Mouse (Mus musculus) intestine, embryonic 15.5 days (tissue): ENCODE measurements at regions not wholly inside any gene's neighbourhood (a gene's known extent, or its start where the extent isn't known, plus 50 kb on each side); places are given as distances from the start of the nearest gene placed in this dataset.
"Not testable (repeated sequence)": the region's sequence is repeated elsewhere in the genome, so short reads cannot be mapped to it uniquely, and the experiment has no call there.

Source experiments
- ATAC-seq: fragments of 200-750 bp; cut with Nextera tagmentation; 2 replicates; pipeline ENCODE4 v1.8.0; 2017; ENCODE audit warnings: moderate TSS enrichment, moderate library complexity
- H3K27ac ChIP-seq: fragments of 300-500 bp; sonication (generic); 2 replicates; pipeline ENCODE4 v1.5.1; 2015; ENCODE audit warnings: mild to moderate bottlenecking, inconsistent platforms
- H3K27me3 ChIP-seq: fragments of 300-500 bp; sonication (generic); replicated peaks from 2 replicates; pipeline ENCODE4 v1.6.1; 2015; ENCODE audit warnings: inconsistent platforms
- H3K36me3 ChIP-seq: fragments of 300-500 bp; sonication (generic); 2 replicates; pipeline ENCODE4 v1.6.1; 2015; ENCODE audit warnings: inconsistent platforms
- H3K4me1 ChIP-seq: fragments of 300-500 bp; sonication (generic); replicated peaks from 2 replicates; pipeline ENCODE4 v1.6.1; 2015; ENCODE audit warnings: inconsistent platforms
- H3K4me2 ChIP-seq: fragments of 300-500 bp; sonication (generic); replicated peaks from 2 replicates; pipeline ENCODE4 v1.6.1; 2015; ENCODE audit warnings: mild to moderate bottlenecking, inconsistent platforms
- H3K4me3 ChIP-seq: fragments of 300-500 bp; sonication (generic); replicated peaks from 2 replicates; pipeline ENCODE4 v1.5.1; 2015; ENCODE audit warnings: inconsistent platforms
- H3K9ac ChIP-seq: fragments of 300-500 bp; sonication (generic); 2 replicates; pipeline ENCODE4 v1.6.1; 2015; ENCODE audit warnings: inconsistent platforms
- H3K9me3 ChIP-seq: fragments of 300-500 bp; sonication (generic); 2 replicates; pipeline ENCODE4 v1.6.1; 2016; ENCODE audit warnings: inconsistent platforms
- WGBS: fragments of 180-500 bp; shearing (Covaris S2); methylation state at CpG from one replicate; pipeline ENCODE4 v1.1.7; 2015; 5-methylcytosine and 5-hydroxymethylcytosine counted together

DNA sequence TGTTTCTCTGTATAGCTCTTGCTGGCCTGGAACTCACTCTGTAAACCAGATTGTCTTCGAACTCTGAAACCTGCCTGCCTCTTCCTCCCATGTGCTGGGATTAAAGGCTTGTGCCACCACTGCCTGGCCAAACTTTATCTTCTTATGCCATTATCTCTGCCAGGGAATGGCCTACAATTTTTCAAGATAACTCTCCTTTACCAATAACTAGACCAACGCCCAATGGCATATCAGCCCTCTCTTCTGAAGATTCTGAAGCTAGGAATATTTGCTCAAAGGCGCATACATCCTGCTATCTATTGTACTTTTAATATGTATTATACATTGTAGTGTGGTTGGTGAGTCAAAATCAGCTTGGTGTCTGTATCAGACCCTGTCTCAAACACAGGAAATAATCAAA lies 235.4 kb upstream of the Cts3 start:
- H3K36me3 ChIP-seq, H3K9me3 ChIP-seq, H3K4me1 ChIP-seq, H3K9ac ChIP-seq, H3K27me3 ChIP-seq, H3K27ac ChIP-seq, H3K4me3 ChIP-seq, ATAC-seq: not testable (repeated sequence)
- whole genome bisulfite sequencing = 89% methylated on average over 3 of the region's 3 CpGs
- H3K4me2 ChIP-seq = peak overlapping the region; percentile 59; the same call in 1 of the 2 replicates

DNA sequence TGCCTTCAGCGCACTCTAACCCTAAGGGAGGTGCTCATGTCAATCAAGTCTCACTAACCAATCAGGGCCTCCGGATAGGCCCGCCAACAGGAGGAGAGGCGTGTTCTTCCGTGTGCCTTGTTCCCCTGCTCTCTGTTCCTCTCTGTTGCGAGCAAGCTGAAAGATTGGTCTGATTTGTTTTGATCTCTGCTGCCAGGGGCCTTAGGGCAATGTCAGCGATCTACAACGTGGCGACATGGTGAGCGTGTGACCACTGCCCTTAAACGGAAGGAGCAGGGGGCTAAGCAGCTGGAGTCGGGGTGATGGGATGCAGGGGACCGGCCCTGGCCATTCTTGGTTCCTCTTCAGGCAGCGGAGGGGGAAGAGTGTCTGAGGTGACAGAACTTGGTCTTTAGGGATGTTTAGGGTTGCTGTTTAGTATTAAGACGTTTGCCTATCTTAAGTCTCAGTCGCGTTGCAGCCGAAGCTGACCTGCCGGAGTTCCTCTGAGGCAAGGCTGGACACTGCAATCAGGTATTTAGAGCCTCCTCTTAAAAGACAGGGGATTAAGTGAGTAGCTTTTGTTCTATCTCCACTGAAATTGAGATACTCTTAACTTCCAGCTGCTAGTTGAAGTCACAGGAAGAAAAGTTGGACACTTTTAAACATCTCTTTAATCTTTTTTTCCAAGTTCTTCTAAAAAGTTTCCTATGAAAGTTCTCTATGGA lies 234.4 kb upstream of the Cts3 start:
- not testable (repeated sequence) for H3K4me1 ChIP-seq, H3K36me3 ChIP-seq, H3K27me3 ChIP-seq, H3K9me3 ChIP-seq
- under 1% methylated on average over 19 of the region's 19 CpGs for WGBS
- Histone ChIP-seq H3K4me3 (peak overlapping the region; percentile 68), H3K9ac (peak overlapping the region; percentile 80), H3K4me2 (peak overlapping the region; percentile 59), H3K27ac (0 out of 2 replicates have a peak overlapping the region, but pooled peaks have one; percentile 48)
- peak; percentile 95 for ATAC-seq

DNA sequence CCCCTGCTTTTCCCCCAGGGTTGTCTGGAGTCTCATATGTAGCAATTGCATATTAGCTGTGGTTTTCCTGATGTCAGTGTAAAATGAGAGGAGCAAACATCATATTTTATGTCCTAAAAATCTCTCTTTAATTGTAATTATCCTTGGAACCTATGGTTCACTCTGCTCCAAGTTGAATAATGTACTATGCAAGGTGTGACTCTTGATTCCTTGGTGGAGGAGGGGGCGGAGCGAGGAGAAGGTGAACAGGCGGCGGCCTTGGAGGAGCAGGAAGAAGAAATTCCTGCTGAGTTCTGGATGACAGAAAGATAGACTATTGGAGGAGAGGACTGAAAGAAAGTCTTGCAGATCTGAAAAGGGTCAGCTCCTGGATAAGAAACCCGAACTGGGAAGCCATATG lies 233.8 kb upstream of the Cts3 start:
- not testable (repeated sequence) for H3K36me3 ChIP-seq, H3K9ac ChIP-seq, H3K4me1 ChIP-seq, H3K27ac ChIP-seq, H3K27me3 ChIP-seq, ATAC-seq, H3K9me3 ChIP-seq
- Histone ChIP-seq H3K4me3 (peak overlapping the region; percentile 68), H3K4me2 (peak overlapping the region; percentile 59)
- WGBS = 17% methylated on average over 5 of the region's 5 CpGs

DNA sequence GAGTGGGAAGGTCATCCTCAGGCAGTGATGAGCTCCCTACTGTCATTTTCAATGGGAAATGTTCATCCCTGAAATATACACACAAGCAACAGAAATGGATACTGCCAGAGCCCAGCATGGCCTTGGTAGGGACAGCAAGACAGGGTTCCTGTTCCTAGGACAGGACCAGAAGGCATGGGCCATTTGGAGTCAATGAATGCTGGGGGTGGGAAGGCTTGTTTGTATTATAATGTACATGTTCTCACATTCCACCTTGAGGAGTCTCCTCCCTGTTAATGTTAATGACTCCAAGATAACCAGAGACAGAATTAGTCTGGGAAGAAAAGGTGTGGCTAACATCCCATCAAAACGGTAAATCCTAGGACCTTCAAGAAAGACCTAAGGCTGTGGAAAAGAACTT lies 193.5 kb upstream of the Cts3 start:
- H3K9ac ChIP-seq, H3K4me2 ChIP-seq, H3K4me1 ChIP-seq, H3K9me3 ChIP-seq, H3K36me3 ChIP-seq, ATAC-seq, H3K27me3 ChIP-seq, H3K4me3 ChIP-seq, H3K27ac ChIP-seq: not testable (repeated sequence)
- WGBS = 65% methylated on average over 1 of the region's 1 CpGs
